Mouse (Mus musculus): ENCODE results near the gene F3. TPM values are rescaled to one million over a fixed set of nuclear protein-coding genes. Genes with fewer than 3 reads are reported as not detected.
A peak's percentile ranks its signal among the peaks of the same experiment; 100 is the strongest.

Gene F3
- polyA plus RNA-seq, 1 experiment from 2014 or later, result 8.8 TPM

- Histone ChIP-seq H3K27ac (ENCODE audit: low read depth, low read length) (no peak overlapping the region), H3K4me2 (ENCODE audit: low read length) (peak overlapping the region; percentile 82), H3K9ac (ENCODE audit: low read length) (peak overlapping the region; percentile 69), H3K27me3 (replicated peaks; ENCODE audit: control insufficient read depth, insufficient read depth, low read length) (no peaks in the 10 kb centered on the region), H3K4me1 (ENCODE audit: control insufficient read depth, insufficient read depth, low read length) (0 out of 2 replicates have a peak, but pooled peaks cover 9% of the 10 kb centered on the region), H3K4me3 (ENCODE audit: low read depth, low read length) (peak overlapping the region; percentile 67), H3K9me3 (replicated peaks; ENCODE audit: control insufficient read depth, low read length) (no peaks in the 10 kb centered on the region), H3K36me3 (ENCODE audit: control insufficient read depth, insufficient read depth, low read length) (no peaks in the 10 kb centered on the region)
- DNase-seq (ENCODE audit: low spot score) (peak; percentile 50), ATAC-seq (peak; percentile 49)
- WGBS, result 5% methylated on average over 20 of the region's 20 CpGs
These were observed 709 bp downstream of the F3 start for GRCm38 (mm10) chr3:121723968-121724524.

- H3K36me3 ChIP-seq (ENCODE audit: control insufficient read depth, insufficient read depth, low read length), result no peaks in the 10 kb centered on the region
- no peaks in the 10 kb centered on the region for H3K9me3 ChIP-seq (replicated peaks; ENCODE audit: control insufficient read depth, low read length)
- H3K27ac ChIP-seq (ENCODE audit: low read depth, low read length), result no peak overlapping the region
- WGBS, result 31% methylated on average over 12 of the region's 12 CpGs
- DNase-seq (ENCODE audit: low spot score) (no peak), ATAC-seq (no peak)
- H3K4me3 ChIP-seq (ENCODE audit: low read depth, low read length), result peak overlapping the region; percentile 67
- H3K9ac ChIP-seq (ENCODE audit: low read length), result peak overlapping the region; percentile 69; the same call in 1 of the 2 replicates
- 0 out of 2 replicates have a peak, but pooled peaks cover 9% of the 10 kb centered on the region for H3K4me1 ChIP-seq (ENCODE audit: control insufficient read depth, insufficient read depth, low read length)
- H3K27me3 ChIP-seq (replicated peaks; ENCODE audit: control insufficient read depth, insufficient read depth, low read length), result no peaks in the 10 kb centered on the region
- H3K4me2 ChIP-seq (ENCODE audit: low read length), result peak overlapping the region; percentile 82
These were observed 1.2 kb downstream of the F3 start for GRCm38 (mm10) chr3:121724553-121724952.

GRCm38 (mm10) chr3:121725651-121726050 is 2.3 kb downstream of the F3 start:
- ATAC-seq (no peak), DNase-seq (ENCODE audit: low spot score) (no peak)
- no peak overlapping the region; the same call in 1 of the 2 replicates for H3K4me2 ChIP-seq (ENCODE audit: low read length)
- H3K36me3 ChIP-seq (ENCODE audit: control insufficient read depth, insufficient read depth, low read length), result no peaks in the 10 kb centered on the region
- no peaks in the 10 kb centered on the region for H3K27me3 ChIP-seq (replicated peaks; ENCODE audit: control insufficient read depth, insufficient read depth, low read length)
- H3K4me3 ChIP-seq (ENCODE audit: low read depth, low read length), result no peak overlapping the region
- H3K9ac ChIP-seq (ENCODE audit: low read length), result no peak overlapping the region
- H3K4me1 ChIP-seq (ENCODE audit: control insufficient read depth, insufficient read depth, low read length), result 0 out of 2 replicates have a peak, but pooled peaks cover 9% of the 10 kb centered on the region
- H3K27ac ChIP-seq (ENCODE audit: low read depth, low read length), result no peak overlapping the region
- 69% methylated on average over 10 of the region's 10 CpGs for WGBS
- H3K9me3 ChIP-seq (replicated peaks; ENCODE audit: control insufficient read depth, low read length), result no peaks in the 10 kb centered on the region

- no peak for DNase-seq (ENCODE audit: low spot score)
- no peak overlapping the region for H3K4me3 ChIP-seq (ENCODE audit: low read depth, low read length)
- no peaks in the 10 kb centered on the region for H3K4me1 ChIP-seq (ENCODE audit: control insufficient read depth, insufficient read depth, low read length)
- H3K36me3 ChIP-seq (ENCODE audit: control insufficient read depth, insufficient read depth, low read length), result 0 out of 2 replicates have a peak, but pooled peaks cover 12% of the 10 kb centered on the region
- H3K27ac ChIP-seq (ENCODE audit: low read depth, low read length), result no peak overlapping the region
- no peaks in the 10 kb centered on the region for H3K9me3 ChIP-seq (replicated peaks; ENCODE audit: control insufficient read depth, low read length)
- no peak overlapping the region for H3K9ac ChIP-seq (ENCODE audit: low read length)
- no peak for ATAC-seq
- H3K27me3 ChIP-seq (replicated peaks; ENCODE audit: control insufficient read depth, insufficient read depth, low read length), result no peaks in the 10 kb centered on the region
- H3K4me2 ChIP-seq (ENCODE audit: low read length), result no peak overlapping the region
- WGBS, result 78% methylated on average over 4 of the region's 4 CpGs
These were observed 6.3 kb downstream of the F3 start for GRCm38 (mm10) chr3:121729678-121730077.

- no peaks in the 10 kb centered on the region for H3K27me3 ChIP-seq (replicated peaks; ENCODE audit: control insufficient read depth, insufficient read depth, low read length)
- H3K9ac ChIP-seq (ENCODE audit: low read length), result no peak overlapping the region
- WGBS, result 81% methylated on average over 7 of the region's 7 CpGs
- ATAC-seq (no peak), DNase-seq (ENCODE audit: low spot score) (no peak)
- H3K4me1 ChIP-seq (ENCODE audit: control insufficient read depth, insufficient read depth, low read length), result 0 out of 2 replicates have a peak, but pooled peaks cover 3% of the 10 kb centered on the region
- no peaks in the 10 kb centered on the region for H3K9me3 ChIP-seq (replicated peaks; ENCODE audit: control insufficient read depth, low read length)
- 0 out of 2 replicates have a peak, but pooled peaks cover 12% of the 10 kb centered on the region for H3K36me3 ChIP-seq (ENCODE audit: control insufficient read depth, insufficient read depth, low read length)
- no peak overlapping the region for H3K27ac ChIP-seq (ENCODE audit: low read depth, low read length)
- no peak overlapping the region for H3K4me3 ChIP-seq (ENCODE audit: low read depth, low read length)
- no peak overlapping the region for H3K4me2 ChIP-seq (ENCODE audit: low read length)
These were observed 12.2 kb downstream of the F3 start for GRCm38 (mm10) chr3:121735542-121735941.

GRCm38 (mm10) chr3:121736025-121736744 is 12.8 kb downstream of the F3 start:
- Histone ChIP-seq H3K36me3 (ENCODE audit: control insufficient read depth, insufficient read depth, low read length) (0 out of 2 replicates have a peak, but pooled peaks cover 12% of the 10 kb centered on the region), H3K4me2 (ENCODE audit: low read length) (no peak overlapping the region), H3K4me1 (ENCODE audit: control insufficient read depth, insufficient read depth, low read length) (0 out of 2 replicates have a peak, but pooled peaks cover 3% of the 10 kb centered on the region), H3K9ac (ENCODE audit: low read length) (no peak overlapping the region), H3K4me3 (ENCODE audit: low read depth, low read length) (no peak overlapping the region), H3K27ac (ENCODE audit: low read depth, low read length) (peak overlapping the region; percentile 6; the same call in 1 of the 2 replicates), H3K27me3 (replicated peaks; ENCODE audit: control insufficient read depth, insufficient read depth, low read length) (no peaks in the 10 kb centered on the region), H3K9me3 (replicated peaks; ENCODE audit: control insufficient read depth, low read length) (no peaks in the 10 kb centered on the region)
- peak; percentile 92 for ATAC-seq
- peak; percentile 89 for DNase-seq (ENCODE audit: low spot score)
- 25% methylated on average over 18 of the region's 18 CpGs for WGBS

- 0% methylated on average over 1 of the region's 1 CpGs for WGBS
- H3K9me3 ChIP-seq (replicated peaks; ENCODE audit: control insufficient read depth, low read length), result no peaks in the 10 kb centered on the region
- no peak for ATAC-seq
- no peak overlapping the region for H3K9ac ChIP-seq (ENCODE audit: low read length)
- H3K4me1 ChIP-seq (ENCODE audit: control insufficient read depth, insufficient read depth, low read length), result 0 out of 2 replicates have a peak, but pooled peaks cover 3% of the 10 kb centered on the region
- H3K27me3 ChIP-seq (replicated peaks; ENCODE audit: control insufficient read depth, insufficient read depth, low read length), result no peaks in the 10 kb centered on the region
- no peak overlapping the region for H3K27ac ChIP-seq (ENCODE audit: low read depth, low read length)
- no peak overlapping the region for H3K4me3 ChIP-seq (ENCODE audit: low read depth, low read length)
- DNase-seq (ENCODE audit: low spot score), result no peak
- 0 out of 2 replicates have a peak, but pooled peaks cover 6% of the 10 kb centered on the region for H3K36me3 ChIP-seq (ENCODE audit: control insufficient read depth, insufficient read depth, low read length)
- H3K4me2 ChIP-seq (ENCODE audit: low read length), result no peak overlapping the region
These were observed 14.1 kb downstream of the F3 start for GRCm38 (mm10) chr3:121737453-121737852.

- DNase-seq (ENCODE audit: low spot score) (no peak), ATAC-seq (no peak)
- H3K4me3 ChIP-seq (ENCODE audit: low read depth, low read length), result no peak overlapping the region
- H3K9ac ChIP-seq (ENCODE audit: low read length), result no peak overlapping the region
- H3K36me3 ChIP-seq (ENCODE audit: control insufficient read depth, insufficient read depth, low read length), result 0 out of 2 replicates have a peak, but pooled peaks cover 4% of the 10 kb centered on the region
- no peak overlapping the region for H3K4me2 ChIP-seq (ENCODE audit: low read length)
- H3K9me3 ChIP-seq (replicated peaks; ENCODE audit: control insufficient read depth, low read length), result no peaks in the 10 kb centered on the region
- H3K27me3 ChIP-seq (replicated peaks; ENCODE audit: control insufficient read depth, insufficient read depth, low read length), result no peaks in the 10 kb centered on the region
- H3K27ac ChIP-seq (ENCODE audit: low read depth, low read length), result no peak overlapping the region
- 0 out of 2 replicates have a peak, but pooled peaks cover 3% of the 10 kb centered on the region for H3K4me1 ChIP-seq (ENCODE audit: control insufficient read depth, insufficient read depth, low read length)
- WGBS, result 68% methylated on average over 2 of the region's 2 CpGs
These were observed 14.6 kb downstream of the F3 start for GRCm38 (mm10) chr3:121737901-121738300.
